Mouse (Mus musculus) c-Kit-positive CD71-positive TER-119-negative erythroid progenitor cells, embryonic 14.5 days (primary cell): ENCODE data around the gene Ces1b.

Experiments used
- DNase-seq: peaks from one replicate; pipeline ENCODE4 v3.0.0-alpha.2; 2013; ENCODE audit warnings: low read depth

Ces1b gene

DNA sequence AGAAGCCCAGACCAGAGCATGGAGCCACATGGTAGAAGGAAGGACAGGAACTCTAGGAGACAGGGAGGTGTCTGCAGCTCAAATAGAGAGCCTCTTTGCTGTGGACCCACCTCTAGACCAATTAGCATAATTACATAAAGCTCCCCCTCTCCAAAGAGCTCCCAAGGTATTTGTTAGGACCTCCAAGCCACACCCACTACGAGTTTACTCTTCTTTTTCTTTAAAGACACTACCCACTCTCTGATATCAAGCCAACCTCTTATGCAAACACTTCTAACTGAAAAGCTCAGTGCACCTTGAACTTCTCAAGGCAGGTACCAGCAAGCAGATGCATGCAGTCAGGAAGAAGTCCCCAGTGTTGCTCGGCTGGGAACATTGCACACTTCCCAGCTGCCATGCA lies at the start of gene Ces1b:
Ces1b (minus strand) TSS at position 131 of the 400 bp plus-strand sequence.
- DNase-seq, result no peak

DNA sequence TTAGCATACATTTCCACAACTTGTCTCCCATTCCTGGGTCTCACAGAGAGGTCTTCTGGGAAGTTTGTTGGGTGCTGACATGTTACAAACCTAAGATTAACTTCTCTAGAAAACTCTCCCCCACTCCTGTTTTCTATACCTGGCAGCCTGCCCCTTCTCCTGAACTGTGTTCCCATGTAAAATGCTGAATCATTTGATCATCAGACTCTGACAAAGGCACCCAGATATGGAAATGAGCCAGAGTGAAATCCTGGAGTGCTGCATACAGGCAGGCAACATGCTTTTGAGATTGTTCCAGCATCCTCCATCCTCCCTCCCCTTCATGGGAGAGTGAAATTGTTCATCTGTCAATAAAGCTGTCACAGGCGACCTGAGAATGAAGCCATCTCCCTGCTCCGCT lies 46.7 kb upstream of the Ces1b start:
- no peak for DNase-seq

DNA sequence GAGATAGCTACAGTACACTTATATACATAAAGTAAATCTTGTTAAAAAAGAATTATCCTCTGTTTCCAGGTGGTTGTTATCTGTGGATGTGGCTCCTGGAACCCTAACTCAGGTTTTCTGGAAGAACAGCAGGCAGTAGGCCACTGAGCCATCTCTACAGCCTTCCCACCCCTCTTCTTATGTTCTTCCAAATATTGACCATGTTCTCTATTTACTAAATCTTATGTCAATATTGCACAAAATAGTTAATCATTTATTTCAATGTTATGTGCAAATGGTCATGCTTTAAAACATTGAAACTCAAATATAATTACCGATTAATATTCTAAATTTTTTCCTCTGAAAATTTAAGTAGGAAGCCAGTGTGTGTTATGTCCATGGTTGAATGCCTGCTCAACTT lies 42.2 kb upstream of the Ces1b start:
- DNase-seq, result no peak

DNA sequence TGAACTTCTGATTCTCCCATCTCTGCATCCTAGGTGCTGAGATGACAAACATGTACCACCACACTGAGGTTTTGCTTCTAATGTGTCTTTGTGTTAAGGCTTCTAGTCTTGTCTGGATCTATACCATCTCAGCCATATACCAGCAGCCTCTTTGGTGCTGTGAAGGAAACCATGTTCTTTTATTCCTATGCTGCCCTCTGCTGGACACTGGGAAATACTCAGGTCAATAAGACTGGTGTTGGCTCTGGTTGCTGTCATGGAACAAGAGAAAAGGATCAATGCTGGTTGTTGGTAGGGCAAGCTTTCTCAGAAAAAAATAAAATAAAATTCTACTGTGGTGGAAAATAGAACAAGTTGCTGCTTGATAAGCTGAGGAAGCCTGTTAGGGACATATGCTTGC lies 15.6 kb upstream of the Ces1b start:
- DNase-seq, result no peak

DNA sequence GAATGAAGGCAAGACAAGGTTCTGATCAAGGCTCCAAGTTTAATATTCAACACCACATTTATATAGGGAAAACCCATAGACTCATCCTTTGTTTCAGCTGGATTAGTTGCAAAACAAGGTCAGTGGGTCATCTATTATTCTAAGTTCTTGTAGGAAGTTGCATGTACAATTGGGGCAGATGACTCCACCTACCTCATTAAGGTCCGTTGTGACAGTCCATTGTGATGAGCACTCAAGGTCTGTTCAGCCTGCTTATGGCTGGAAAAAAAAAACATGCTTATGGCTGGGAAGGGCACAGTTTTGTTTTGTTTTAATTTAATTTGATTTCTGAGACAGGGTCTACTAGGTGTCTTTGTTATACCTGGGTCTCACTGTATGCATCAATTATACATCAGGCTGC lies 11.5 kb upstream of the Ces1b start:
- DNase-seq, result no peak

DNA sequence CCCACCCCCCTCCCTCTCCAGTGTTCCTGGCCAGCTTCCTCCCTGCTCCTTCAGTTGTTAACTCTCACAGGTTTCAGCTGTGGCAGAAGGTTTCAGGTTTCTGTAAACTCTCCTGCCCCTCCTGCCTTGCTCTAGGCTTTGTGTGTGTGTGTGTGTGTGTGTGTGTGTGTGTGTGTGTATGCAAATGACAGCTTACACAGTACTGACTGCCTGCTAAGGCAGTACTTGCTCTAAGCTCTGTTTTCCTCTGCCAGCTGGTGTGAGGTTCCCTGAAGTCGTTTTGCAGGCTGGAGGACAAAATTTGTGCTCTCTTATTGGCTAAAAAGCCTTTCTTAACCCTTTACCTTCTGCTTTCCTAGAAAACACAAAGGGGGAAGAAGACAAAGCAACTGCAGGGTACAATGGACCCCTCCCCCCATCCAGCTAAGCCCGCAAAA lies 8.9 kb upstream of the Ces1b start:
- DNase-seq, result no peak

DNA sequence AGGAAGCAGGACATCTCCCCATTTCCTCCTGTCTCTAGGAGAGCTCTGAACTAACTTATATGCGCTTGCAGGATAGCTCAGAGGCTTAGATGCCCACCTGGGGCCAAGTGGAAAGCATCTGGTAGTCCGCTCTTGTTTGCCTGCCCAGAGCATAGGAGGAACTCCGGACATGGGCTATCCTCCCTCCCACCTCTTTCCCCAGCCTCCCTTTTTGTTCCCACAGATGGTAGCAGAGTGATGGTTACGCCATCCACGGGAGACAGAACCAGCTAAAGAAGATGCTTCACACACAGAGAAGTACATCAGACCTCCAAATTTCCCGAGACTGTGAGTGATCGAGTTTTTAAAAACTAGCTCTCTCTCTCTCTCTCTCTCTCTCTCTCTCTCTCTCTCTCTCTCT lies 8.4 kb upstream of the Ces1b start:
- no peak for DNase-seq

DNA sequence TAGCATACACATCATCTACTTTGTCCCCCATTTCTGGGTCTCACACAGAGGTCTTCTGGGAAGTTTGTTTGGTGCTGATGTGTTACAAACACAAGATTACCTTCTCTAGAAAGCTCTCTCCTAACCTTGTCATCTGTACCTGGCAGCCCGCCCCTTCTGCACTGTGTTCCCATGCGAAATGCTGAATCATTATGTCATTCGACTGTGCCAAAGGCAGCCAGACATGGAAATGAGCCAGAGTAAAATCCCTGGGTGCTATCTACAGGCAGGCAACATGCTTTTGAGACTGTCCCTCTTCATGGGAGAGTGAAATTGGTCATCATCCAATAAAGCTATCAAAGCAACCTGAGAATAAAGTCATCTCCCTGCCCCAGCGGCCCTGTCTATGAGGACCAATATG lies 4.6 kb downstream of the Ces1b start:
- DNase-seq, result no peak

DNA sequence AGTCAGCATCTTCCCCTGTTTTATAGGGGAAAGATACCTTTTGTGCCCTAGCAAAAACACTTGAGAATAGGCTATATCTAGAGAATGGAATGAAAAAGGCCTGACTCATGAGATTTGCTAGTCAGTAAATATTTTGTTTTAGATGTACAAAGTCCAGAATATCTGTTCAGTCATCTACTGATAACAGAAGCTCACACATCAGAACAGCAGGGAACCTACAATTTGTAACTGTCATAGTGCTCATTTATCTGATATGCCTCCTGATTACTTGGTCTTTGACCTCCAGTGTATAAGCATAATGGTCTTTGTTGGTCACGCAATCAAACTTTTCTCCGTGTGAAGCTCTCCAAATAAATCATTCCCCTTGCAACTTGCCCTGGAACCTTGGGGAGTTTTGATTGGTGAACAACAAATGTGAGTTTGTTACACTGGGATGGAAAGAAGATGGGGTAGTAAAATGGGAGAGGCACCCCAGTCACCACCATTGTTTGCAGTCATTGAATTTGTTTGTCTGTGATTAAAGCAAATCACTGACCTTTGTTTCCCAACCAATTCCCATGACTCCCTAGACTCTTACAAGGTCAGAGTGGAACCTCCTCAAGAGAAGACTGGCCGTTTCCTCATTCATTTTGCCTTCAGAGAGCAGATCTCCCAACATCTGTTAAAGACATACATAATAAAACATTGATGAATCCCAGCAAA lies 16.2 kb downstream of the Ces1b start:
- no peak for DNase-seq

DNA sequence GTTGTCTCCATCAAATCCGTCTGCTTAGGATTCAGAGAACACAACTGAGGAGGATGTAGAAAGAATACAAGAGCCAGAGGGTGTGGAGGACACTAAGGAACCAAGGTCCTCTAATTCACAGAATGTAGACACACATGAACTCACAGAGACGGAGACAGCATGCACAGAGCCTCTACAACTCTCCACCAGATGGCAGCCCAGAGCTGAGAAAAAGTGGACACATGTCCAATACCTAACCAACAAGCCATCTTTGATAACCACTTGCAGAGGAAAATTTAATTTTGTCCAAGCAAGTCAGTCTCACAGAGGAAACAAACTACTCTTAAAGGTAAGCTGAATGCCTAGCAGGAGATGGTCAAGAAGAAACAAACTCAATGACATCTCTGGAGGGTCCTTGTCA lies 20.6 kb downstream of the Ces1b start:
- DNase-seq, result peak; percentile 4

DNA sequence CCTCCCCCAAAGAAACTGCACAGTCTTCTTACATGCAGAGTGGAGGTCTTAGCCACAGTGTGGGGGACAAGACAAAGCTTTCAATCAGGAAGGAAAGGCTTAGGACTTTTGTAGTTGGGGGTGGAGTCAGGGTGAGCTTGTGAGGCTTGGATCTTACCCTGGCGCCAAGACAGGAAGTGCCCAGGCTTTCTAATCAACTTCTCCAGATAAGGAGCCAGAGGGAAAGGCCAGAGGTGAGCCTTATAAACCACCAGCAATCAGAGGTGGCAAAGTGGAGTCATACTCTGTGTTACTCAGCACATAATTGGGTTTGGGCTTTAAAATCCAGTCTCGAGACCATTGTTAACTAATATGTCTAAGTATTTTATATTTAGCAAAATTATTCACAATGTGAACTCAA lies 24.6 kb downstream of the Ces1b start:
- no peak for DNase-seq

DNA sequence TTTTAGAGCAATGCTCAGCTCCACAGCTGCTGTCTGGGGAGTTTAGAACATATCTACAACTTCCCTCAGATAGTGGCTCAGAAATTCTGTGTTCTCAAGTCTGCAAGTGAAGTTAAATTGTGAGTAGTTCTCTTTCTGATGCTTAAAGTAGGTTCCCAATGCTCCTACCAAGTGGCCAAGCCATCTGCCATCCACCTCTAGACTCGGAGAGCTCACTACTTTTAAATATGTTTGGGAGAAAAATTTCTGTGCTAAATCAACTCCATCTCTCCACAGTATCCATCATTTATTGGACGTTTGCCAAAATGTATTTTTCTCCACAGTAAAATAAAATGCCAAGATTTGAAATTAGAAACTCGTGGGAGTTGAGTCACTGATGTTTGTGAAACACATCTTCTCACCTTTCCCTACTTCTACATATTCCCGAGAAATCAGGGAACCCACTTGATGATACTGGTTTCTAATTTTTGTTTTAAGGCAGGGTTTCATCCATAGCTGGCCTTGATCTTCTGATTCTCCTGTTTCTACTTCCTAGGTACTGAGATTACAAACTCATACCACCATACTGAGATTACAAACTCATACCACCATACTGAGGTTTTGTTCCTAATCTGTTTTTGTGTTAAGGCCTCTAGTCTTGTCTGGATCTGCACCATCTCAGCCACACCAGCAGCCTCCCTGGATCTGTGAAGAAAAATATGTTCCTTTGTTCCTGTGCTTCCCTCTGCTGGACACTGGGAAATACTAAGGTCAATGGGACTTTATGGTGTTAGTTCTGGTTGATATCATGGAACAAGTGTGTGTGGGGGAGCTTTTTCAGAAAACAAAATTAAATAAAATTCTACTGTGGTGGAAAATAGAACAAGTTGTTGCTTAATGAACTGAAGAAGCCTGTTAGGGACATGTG lies 31.1 kb downstream of the Ces1b start:
- no peak for DNase-seq

DNA sequence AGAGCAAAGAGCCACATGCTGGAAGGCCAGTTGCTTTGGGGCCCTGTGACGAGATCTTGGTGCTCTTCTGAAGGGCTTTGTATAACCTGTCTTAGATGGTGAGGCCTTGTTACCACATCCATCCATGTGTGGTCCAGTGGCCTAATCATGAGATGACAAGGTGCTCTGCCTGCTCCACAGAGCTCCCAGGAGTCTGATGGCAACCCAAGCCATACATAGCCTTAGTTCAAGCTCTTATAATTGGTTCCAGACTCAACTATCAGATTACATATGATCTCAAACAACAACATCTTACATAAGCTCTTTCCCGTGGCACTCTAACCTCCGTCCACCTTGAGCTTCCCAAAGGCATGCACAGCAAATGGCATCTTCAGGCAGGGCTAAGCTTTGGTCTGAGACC lies 31.7 kb downstream of the Ces1b start, which contains the start of gene Ces1a:
Ces1a (minus strand) TSS at position 101 of the 400 bp plus-strand sequence.
- DNase-seq, result no peak

DNA sequence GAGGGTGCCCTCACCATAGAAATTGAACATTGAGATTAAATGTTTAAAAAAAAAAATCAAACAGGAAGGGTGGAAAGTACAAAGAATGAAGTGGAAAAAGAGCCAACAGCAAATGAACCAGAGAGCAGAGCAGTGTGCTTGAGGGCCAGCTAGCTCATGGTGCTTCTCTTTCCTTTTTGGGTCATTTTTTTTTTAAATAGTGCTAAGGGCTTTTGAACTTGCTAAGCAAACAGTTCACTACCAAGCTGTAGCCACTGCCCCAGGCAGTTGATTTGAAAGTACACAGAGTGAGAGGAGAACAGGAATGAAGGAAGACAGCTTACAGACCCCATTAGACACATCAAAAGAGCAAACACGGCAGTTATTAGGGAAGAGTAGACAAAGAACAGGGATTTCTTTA lies 36.7 kb downstream of the Ces1b start:
- DNase-seq, result no peak

DNA sequence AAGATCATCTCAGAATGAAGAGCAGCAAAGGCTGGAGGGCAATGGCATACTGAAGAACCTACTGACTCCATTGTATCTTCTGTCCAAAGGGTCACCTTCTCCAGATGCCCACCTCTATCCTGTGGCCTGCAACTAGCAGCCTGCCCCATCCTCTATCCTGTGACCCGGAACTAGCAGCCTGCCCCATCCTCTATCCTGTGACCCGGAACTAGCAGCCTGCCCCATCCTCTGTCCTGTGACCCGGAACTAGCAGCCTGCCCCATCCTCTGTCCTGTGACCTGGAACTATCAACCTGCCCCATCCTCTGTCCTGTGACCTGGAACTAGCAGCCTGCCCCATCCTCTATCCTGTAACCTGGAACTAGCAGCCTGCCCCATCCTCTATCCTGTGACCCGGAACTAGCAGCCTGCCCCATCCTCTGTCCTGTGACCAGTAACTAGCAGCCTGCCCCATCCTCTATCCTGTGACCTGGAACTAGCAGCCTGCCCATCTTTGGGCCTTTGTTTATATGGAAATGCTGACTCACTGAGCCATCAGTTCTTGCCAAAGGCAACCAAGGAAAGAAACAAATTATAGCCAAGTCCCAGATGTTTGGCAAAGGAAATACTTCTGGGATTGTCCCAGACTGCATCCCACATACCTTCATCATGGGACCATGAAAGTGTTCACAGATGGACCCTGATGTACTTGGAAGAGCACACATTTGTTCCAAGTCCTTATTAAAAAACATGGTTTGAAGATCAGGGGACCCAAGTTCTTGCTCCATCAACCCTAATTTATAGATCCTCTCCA lies 38.8 kb downstream of the Ces1b start:
- no peak for DNase-seq

DNA sequence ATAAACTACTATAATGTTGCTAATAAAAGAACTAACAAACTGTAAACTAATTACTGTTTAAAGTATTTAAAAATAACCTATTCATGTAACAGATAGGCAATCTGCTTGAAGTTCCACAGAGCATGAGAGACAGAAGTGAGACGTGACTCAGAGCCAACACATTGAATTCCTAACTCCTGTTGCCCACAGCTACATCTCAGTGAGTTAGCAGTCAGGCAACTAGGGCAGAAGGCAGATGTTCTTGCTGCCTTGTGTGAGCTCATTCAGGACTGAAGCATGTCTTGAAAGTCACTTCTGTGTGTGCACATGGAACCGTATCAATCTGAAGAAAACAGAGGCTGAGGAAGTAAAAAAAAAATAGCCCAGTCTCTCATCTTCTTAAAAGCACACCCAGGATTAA lies 39.6 kb downstream of the Ces1b start:
- DNase-seq, result no peak

DNA sequence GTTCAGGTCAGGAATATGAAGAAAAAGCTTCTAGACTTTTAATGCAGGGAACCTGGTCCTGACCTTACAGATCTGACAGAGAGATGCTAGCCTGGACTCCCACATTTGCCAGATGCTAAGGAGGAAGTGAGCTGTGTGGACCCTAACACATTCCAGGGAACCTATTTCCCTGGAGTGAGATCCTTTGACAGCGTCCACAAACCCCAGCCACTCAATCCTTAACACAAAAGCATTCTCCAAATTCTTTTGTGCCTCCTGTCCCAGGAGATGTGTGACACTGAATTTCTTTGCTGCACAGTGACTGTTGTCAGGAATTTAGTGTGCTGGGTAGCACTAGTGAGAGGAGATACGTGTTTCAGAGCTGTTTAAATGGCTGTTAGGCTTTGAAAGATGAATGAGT lies 41.0 kb downstream of the Ces1b start:
- no peak for DNase-seq

DNA sequence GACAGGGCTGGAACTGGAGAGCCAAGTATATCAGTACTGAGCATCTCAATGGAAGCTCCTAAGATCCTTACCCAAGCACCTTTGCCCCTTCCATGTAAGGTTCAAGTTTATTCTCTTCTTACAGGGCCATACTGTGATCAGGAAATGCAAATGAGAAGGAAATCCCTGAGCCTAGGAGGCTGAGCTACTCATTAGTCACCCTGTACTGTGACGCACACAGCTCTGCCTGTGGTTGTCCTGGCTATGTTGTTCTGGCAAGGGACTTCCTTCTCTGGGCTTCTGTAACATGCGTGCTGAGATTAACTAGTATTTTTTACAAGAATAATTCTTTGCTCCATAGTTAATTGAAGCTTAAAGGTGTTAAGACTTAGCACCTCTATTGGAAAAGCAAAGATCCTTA lies 49.2 kb downstream of the Ces1b start:
- no peak for DNase-seq

DNA sequence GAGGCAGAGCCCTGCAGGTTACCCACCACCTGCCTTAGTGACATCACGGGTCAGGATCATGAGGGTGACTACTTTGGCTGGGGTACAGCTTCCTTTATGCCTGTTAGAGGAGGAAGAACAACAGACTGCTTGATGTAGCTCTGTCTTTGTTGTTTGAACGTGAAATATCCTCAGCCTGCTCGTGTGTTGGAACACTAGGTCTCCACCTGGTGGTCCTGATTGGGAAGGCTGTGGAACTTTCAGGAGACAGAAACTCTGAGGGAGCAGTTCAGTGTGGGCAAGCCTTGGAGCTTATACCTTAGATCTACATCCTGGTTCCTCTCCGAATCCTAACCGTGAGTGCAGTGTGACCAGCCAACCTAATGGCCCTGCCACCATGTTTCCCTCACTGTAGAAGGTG lies 58.1 kb downstream of the Ces1b start:
- DNase-seq, result no peak

DNA sequence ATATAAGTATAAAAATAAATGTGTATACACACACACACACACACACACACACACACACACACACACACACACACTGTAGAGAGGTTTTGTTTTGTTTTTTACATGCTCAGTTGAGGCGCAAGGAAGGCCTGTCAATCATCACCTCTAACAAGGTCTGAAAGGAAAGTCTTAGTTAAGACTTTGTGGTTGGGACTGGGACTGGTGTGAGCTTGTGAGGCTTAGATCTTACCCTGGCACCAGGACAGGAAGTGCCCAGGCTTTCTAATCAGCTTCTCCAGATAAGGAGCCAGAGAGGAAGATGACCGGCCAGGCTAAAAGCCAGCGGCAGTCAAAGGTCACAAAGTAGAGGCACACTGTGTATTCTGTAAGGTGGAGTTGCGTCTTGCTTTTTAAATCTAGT lies 65.5 kb downstream of the Ces1b start:
- no peak for DNase-seq

DNA sequence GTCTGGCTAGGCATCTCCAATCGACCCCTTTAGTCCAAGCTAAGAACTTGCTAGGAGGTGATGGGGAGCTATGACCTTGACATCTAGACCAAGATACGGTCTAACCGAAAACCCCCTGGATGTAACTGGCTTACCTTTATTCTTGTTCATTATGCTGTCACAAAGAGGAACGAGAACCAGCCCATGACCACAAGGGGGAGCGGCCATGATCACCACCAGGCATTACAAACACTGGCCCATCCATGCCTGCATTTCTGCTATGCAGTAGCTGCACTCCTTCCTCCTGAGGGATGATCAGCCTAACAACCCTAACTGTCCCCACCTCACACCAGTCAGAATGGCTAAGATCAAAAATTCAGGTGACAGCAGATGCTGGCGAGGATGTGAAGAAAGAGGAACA lies 67.6 kb downstream of the Ces1b start:
- no peak for DNase-seq

DNA sequence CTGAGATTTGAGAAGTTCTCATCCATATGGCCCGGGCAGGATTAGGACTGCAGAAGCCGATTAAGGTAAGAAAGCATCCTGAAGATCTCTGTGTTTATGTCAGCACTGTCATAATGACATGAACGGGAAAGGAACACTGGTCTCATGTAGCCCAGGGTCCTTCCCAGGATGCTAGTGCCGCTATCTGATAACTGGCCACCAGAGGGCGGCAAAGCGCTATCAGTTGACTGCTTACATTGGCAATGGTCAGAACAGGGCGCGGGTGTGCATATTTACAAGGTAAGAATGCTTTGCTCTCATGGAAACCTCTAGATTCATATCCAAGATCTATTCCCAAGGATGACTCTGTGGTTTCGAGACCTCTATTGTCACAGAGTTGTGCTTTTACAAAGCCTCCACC lies 68.4 kb downstream of the Ces1b start:
- peak; percentile 21 for DNase-seq

DNA sequence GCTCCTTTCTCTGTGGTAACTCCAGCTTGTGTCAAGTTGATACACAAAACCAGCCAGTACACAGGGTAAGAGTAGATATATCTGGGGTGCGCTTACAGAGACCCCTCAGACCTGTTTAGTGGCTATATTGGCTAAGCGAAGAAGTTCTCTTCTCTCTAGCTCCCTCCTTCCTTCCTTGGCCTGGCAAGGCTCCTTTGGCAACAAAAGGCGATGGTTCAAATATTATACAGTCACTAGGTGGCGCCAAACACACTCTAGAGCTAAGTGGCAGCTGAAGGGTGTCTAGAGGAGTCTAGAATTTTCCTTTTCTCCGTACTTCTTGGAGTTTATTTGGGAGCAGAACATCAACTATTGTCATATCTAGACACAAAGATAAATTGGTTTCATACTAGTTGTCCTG lies 69.5 kb downstream of the Ces1b start:
- peak; percentile 28 for DNase-seq
